Mouse (Mus musculus): Measurements from ENCODE around the gene Stox2. TPM values are rescaled to one million over a fixed set of nuclear protein-coding genes. Genes with fewer than 3 reads are reported as not detected.

Stox2 gene
- total and polyA plus RNA-seq, 3 experiments = under 0.01 TPM; not detected in 2

DNA sequence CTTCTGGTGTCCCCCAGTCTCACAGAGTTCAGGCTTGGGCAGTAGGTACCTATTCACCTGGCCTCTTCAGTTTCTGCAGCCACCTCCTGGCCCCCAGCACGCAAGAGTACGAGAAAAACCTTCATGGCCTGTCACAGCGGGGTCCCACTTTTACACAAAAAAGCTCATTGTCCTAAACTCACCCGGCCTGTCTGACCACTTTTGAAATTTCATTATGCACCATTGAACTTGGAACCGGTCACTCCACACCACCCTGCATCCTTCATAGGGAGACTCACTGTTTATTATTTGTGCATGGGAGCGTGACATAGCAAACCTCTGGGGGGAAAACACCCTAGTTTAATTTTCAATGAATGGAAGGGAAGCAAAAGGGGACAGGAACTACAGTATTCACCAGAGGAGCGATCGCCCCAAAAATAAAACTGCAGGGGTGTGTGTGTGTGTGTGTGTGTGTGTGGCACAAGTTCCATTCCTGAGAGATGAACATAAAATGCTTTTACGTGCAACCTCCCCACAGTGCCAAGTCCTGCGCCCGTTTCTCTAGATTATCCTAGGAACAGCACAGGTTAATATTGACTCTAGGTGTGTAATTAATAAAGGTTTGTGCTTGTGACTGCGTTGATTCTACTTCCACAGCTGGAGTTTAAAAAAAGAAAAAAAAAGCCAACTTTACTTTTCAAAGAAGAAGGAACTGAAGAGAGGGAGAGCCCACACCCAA, 36.4 kb upstream of the Stox2 start:
- no peaks in the 10 kb centered on the region for H3K27me3 ChIP-seq (ENCODE audit: control insufficient read depth in 1 of 2, insufficient read depth in 2 of 2, low read length in 2 of 2)
- H3K4me1 ChIP-seq (ENCODE audit: control insufficient read depth in 1 of 2, insufficient read depth in 2 of 2, low read length in 2 of 2) = no peaks in the 10 kb centered on the region
- H3K9ac ChIP-seq (ENCODE audit: control insufficient read depth, low read depth, low read length, poor library complexity, severe bottlenecking) = no peak overlapping the region
- no peaks in the 10 kb centered on the region for H3K9me3 ChIP-seq (replicated peaks; ENCODE audit: insufficient read depth, low read length)
- DNase-seq (ENCODE audit: low read depth, low spot score) = no peak
- H3K27ac ChIP-seq (ENCODE audit: control insufficient read depth, low read depth, low read length) = no peak overlapping the region
- no peaks in the 10 kb centered on the region for H3K36me3 ChIP-seq (ENCODE audit: control insufficient read depth in 1 of 2, insufficient read depth in 2 of 2, low read length in 2 of 2)
- no peaks in the 10 kb centered on the region for H3K79me2 ChIP-seq (ENCODE audit: control insufficient read depth, insufficient read depth, low read length, poor library complexity)
- TF ChIP-seq MXI1 (IDR thresholded peaks at IDR 0.05; ENCODE audit: low read depth, low read length) = no peak
- TF ChIP-seq MYB (IDR thresholded peaks at IDR 0.05; ENCODE audit: low read depth, low read length) = no peak
- TF ChIP-seq KAT2A (conservative IDR thresholded peaks at IDR 0.05; ENCODE audit: low read depth, low read length) = no peak
- no peak for TF ChIP-seq RCOR1 (IDR thresholded peaks at IDR 0.05; ENCODE audit: low read depth, low read length)
- TF ChIP-seq NELFE (IDR thresholded peaks at IDR 0.05; ENCODE audit: low read depth, low read length) = no peak
- TF ChIP-seq TCF12 (IDR thresholded peaks at IDR 0.05; ENCODE audit: low read depth, low read length) = no peak
- TF ChIP-seq HCFC1 (IDR thresholded peaks at IDR 0.05; ENCODE audit: low read depth, low read length) = no peak
- no peak for TF ChIP-seq MAZ (IDR thresholded peaks at IDR 0.05; ENCODE audit: low read depth, low read length)
- TF ChIP-seq SIN3A (IDR thresholded peaks at IDR 0.05; ENCODE audit: low read length) = no peak
- TF ChIP-seq NRF1 (IDR thresholded peaks at IDR 0.05; ENCODE audit: insufficient read depth, low read depth, low read length, poor library complexity, severe bottlenecking) = no peak
- no peak for TF ChIP-seq TBP (IDR thresholded peaks at IDR 0.05; ENCODE audit: low read depth, low read length)
- TF ChIP-seq MAX (IDR thresholded peaks at IDR 0.05; ENCODE audit: low read length) = no peak
- TF ChIP-seq SMC3 (IDR thresholded peaks at IDR 0.05; ENCODE audit: low read depth, low read length) = no peak
- no peak for TF ChIP-seq ZC3H11A (IDR thresholded peaks at IDR 0.05; ENCODE audit: low read depth, low read length)
- TF ChIP-seq ZNF384 (IDR thresholded peaks at IDR 0.05; ENCODE audit: low read depth, low read length) = no peak
- TF ChIP-seq UBTF (IDR thresholded peaks at IDR 0.05; ENCODE audit: borderline replicate concordance, insufficient read depth, low read depth, low read length) = no peak
- TF ChIP-seq RAD21 (IDR thresholded peaks at IDR 0.05; ENCODE audit: low read depth, low read length) = no peak
- no peak overlapping the region for H3K4me3 ChIP-seq (ENCODE audit: control insufficient read depth in 1 of 2, insufficient read depth in 1 of 2, low read depth in 2 of 2, low read length in 2 of 2)

DNA sequence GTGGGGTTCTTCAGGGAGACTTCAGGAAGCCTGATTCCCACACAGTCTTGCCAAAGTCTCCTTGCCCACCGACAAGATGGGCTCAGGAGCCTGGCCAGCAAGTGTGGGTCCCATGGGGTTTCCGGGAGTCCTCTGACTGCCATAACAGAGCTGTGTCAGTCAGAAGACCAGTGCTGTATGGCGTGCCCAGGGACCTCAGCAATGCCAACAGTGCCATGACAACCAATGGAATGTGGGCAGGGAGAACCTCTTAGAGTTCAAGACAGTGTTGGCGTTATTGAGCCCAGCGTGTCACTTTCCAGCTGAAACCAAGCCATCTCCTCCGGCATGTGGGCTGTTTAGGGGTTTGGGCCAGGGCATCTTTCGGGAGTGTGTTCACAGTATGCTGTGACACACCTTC, 33.9 kb upstream of the Stox2 start:
- Histone ChIP-seq H3K27ac (ENCODE audit: control insufficient read depth, low read depth, low read length) (no peak overlapping the region), H3K79me2 (ENCODE audit: control insufficient read depth, insufficient read depth, low read length, poor library complexity) (no peaks in the 10 kb centered on the region), H3K4me3 (ENCODE audit: control insufficient read depth in 1 of 2, insufficient read depth in 1 of 2, low read depth in 2 of 2, low read length in 2 of 2) (no peak overlapping the region), H3K36me3 (ENCODE audit: control insufficient read depth in 1 of 2, insufficient read depth in 2 of 2, low read length in 2 of 2) (no peaks in the 10 kb centered on the region), H3K9me3 (replicated peaks; ENCODE audit: insufficient read depth, low read length) (no peaks in the 10 kb centered on the region), H3K9ac (ENCODE audit: control insufficient read depth, low read depth, low read length, poor library complexity, severe bottlenecking) (no peak overlapping the region), H3K27me3 (ENCODE audit: control insufficient read depth in 1 of 2, insufficient read depth in 2 of 2, low read length in 2 of 2) (no peaks in the 10 kb centered on the region), H3K4me1 (ENCODE audit: control insufficient read depth in 1 of 2, insufficient read depth in 2 of 2, low read length in 2 of 2) (no peaks in the 10 kb centered on the region)
- TF ChIP-seq ETS1 (IDR thresholded peaks at IDR 0.05; ENCODE audit: low read depth, low read length) (no peak), KAT2A (conservative IDR thresholded peaks at IDR 0.05; ENCODE audit: low read depth, low read length) (no peak), NRF1 (IDR thresholded peaks at IDR 0.05; ENCODE audit: insufficient read depth, low read depth, low read length, poor library complexity, severe bottlenecking) (no peak), ZC3H11A (IDR thresholded peaks at IDR 0.05; ENCODE audit: low read depth, low read length) (no peak)
- no peak for DNase-seq (ENCODE audit: low read depth, low spot score)

Data from MEL (cell line).